Mouse (Mus musculus): ENCODE measurements around the gene Smc1b. TPM values are rescaled to one million over a fixed set of nuclear protein-coding genes. Genes with fewer than 3 reads are reported as not detected.

Smc1b gene
- polyA plus RNA-seq, 1 experiment from 2014 or later, result 0.17 TPM

DNA sequence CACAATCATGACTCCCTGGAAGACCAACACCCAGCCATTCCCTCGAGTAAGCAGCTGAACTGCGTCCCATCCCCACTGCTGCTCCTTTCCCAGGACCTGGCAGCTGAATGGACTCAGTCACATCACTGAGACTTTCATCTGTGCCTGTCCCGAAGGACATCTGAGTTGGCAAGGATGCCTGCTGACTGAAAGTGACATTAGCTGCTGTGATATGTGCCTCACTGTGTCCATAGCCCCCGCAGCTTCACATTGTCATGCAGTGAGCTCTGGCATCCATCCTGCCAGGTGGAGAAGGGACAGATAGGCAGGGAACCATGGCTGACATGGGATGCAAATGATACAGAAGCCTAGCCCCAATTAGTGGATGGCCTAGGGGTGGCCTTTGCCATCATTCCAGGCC lies 76.6 kb downstream of the Smc1b start:
- no peak for ATAC-seq (ENCODE audit: insufficient read depth, low FRiP score)
- Histone ChIP-seq H3K4me1 (ENCODE audit: control insufficient read depth, insufficient read depth, low read length) (no peaks in the 10 kb centered on the region), H3K9me3 (replicated peaks; ENCODE audit: control insufficient read depth, low read length) (no peaks in the 10 kb centered on the region), H3K36me3 (ENCODE audit: control insufficient read depth, insufficient read depth, low read length) (no peaks in the 10 kb centered on the region), H3K4me2 (ENCODE audit: low read depth, low read length) (no peak overlapping the region), H3K27me3 (ENCODE audit: control insufficient read depth, insufficient read depth, low read length) (no peaks in the 10 kb centered on the region), H3K4me3 (replicated peaks; ENCODE audit: low read length) (no peak overlapping the region), H3K9ac (ENCODE audit: low read length) (no peak overlapping the region), H3K27ac (ENCODE audit: low read length) (no peak overlapping the region)
- WGBS, result 82% methylated on average over 4 of the region's 4 CpGs

- H3K27me3 ChIP-seq (ENCODE audit: control insufficient read depth, insufficient read depth, low read length), result no peaks in the 10 kb centered on the region
- H3K4me3 ChIP-seq (replicated peaks; ENCODE audit: low read length), result no peak overlapping the region
- no peak for ATAC-seq (ENCODE audit: insufficient read depth, low FRiP score)
- no peak overlapping the region for H3K27ac ChIP-seq (ENCODE audit: low read length)
- no peak overlapping the region for H3K4me2 ChIP-seq (ENCODE audit: low read depth, low read length)
- H3K4me1 ChIP-seq (ENCODE audit: control insufficient read depth, insufficient read depth, low read length), result no peaks in the 10 kb centered on the region
- H3K9me3 ChIP-seq (replicated peaks; ENCODE audit: control insufficient read depth, low read length), result no peaks in the 10 kb centered on the region
- 91% methylated on average over 3 of the region's 3 CpGs for WGBS
- H3K9ac ChIP-seq (ENCODE audit: low read length), result no peak overlapping the region
- no peaks in the 10 kb centered on the region for H3K36me3 ChIP-seq (ENCODE audit: control insufficient read depth, insufficient read depth, low read length)
These were observed 77.7 kb downstream of the Smc1b start for GRCm38 (mm10) chr15:85054098-85054497.

- 100% methylated on average over 1 of the region's 1 CpGs for WGBS
- H3K27me3 ChIP-seq (ENCODE audit: control insufficient read depth, insufficient read depth, low read length), result no peaks in the 10 kb centered on the region
- H3K9ac ChIP-seq (ENCODE audit: low read length), result no peak overlapping the region
- no peaks in the 10 kb centered on the region for H3K9me3 ChIP-seq (replicated peaks; ENCODE audit: control insufficient read depth, low read length)
- H3K4me1 ChIP-seq (ENCODE audit: control insufficient read depth, insufficient read depth, low read length), result no peaks in the 10 kb centered on the region
- no peaks in the 10 kb centered on the region for H3K36me3 ChIP-seq (ENCODE audit: control insufficient read depth, insufficient read depth, low read length)
- ATAC-seq (ENCODE audit: insufficient read depth, low FRiP score), result no peak
- H3K4me2 ChIP-seq (ENCODE audit: low read depth, low read length), result no peak overlapping the region
- no peak overlapping the region for H3K27ac ChIP-seq (ENCODE audit: low read length)
- H3K4me3 ChIP-seq (replicated peaks; ENCODE audit: low read length), result no peak overlapping the region
These were observed 82.0 kb downstream of the Smc1b start for GRCm38 (mm10) chr15:85049758-85050157.

- H3K27me3 ChIP-seq (ENCODE audit: control insufficient read depth, insufficient read depth, low read length), result no peaks in the 10 kb centered on the region
- H3K4me2 ChIP-seq (ENCODE audit: low read depth, low read length), result no peak overlapping the region
- H3K36me3 ChIP-seq (ENCODE audit: control insufficient read depth, insufficient read depth, low read length), result no peaks in the 10 kb centered on the region
These were observed 83.9 kb downstream of the Smc1b start for GRCm38 (mm10) chr15:85047865-85048264.

DNA sequence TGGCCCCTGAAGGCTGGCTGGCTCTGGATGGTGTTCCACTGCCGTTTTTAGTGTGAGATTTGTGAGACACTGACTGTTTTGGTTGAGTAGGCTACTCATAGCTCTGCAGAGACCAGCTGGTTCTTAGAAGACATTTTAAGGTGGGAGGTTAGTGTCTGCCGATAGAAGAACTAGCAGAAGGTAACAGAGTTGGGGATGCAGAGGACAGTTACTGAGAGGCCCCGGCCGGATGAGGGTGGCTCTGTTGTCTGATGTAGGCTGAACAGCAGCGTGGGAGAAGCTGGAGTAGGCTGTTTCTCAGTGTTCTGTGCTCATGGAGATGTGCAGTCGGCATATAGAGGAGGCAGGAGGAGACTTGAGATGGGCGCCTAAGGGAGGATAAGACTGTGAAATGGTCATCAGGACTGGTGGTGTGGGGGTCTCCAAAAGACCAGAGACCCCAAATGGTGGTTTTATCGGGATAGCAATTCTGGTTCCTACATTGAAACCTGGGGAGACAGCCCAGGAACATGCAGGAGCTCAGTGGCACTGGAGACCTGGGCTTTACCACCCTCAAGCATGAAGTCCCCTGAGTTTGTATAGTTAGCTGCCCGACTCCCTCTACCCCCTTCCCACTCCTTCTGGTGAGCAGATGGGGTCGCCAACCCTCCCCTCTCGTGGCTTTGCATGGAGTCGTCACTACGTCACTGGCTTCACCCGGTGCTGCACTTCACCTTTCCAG lies 85.4 kb downstream of the Smc1b start:
- no peak overlapping the region for H3K9ac ChIP-seq (ENCODE audit: low read length)
- 88% methylated on average over 14 of the region's 14 CpGs for WGBS
- no peak overlapping the region for H3K27ac ChIP-seq (ENCODE audit: low read length)
- H3K36me3 ChIP-seq (ENCODE audit: control insufficient read depth, insufficient read depth, low read length), result no peaks in the 10 kb centered on the region
- no peak overlapping the region for H3K4me2 ChIP-seq (ENCODE audit: low read depth, low read length)
- no peak overlapping the region for H3K4me3 ChIP-seq (replicated peaks; ENCODE audit: low read length)
- no peak for ATAC-seq (ENCODE audit: insufficient read depth, low FRiP score)
- H3K9me3 ChIP-seq (replicated peaks; ENCODE audit: control insufficient read depth, low read length), result no peaks in the 10 kb centered on the region
- H3K4me1 ChIP-seq (ENCODE audit: control insufficient read depth, insufficient read depth, low read length), result peaks cover 19% of the 10 kb centered on the region
- no peaks in the 10 kb centered on the region for H3K27me3 ChIP-seq (ENCODE audit: control insufficient read depth, insufficient read depth, low read length)

More at GRCm38 (mm10) chr15:85047865-85048264, 83.9 kb downstream of the Smc1b start:
- Histone ChIP-seq H3K4me3 (replicated peaks; ENCODE audit: low read length) (no peak overlapping the region), H3K4me1 (ENCODE audit: control insufficient read depth, insufficient read depth, low read length) (peaks cover 11% of the 10 kb centered on the region), H3K9ac (ENCODE audit: low read length) (no peak overlapping the region), H3K9me3 (replicated peaks; ENCODE audit: control insufficient read depth, low read length) (no peaks in the 10 kb centered on the region), H3K27ac (ENCODE audit: low read length) (no peak overlapping the region)
- WGBS, result 79% methylated on average over 4 of the region's 4 CpGs
- no peak for ATAC-seq (ENCODE audit: insufficient read depth, low FRiP score)

GRCm38 (mm10) chr15:85043761-85044160 lies 88.0 kb downstream of the Smc1b start:
- Histone ChIP-seq H3K4me3 (replicated peaks; ENCODE audit: low read length) (peak overlapping the region; percentile 3; the same call in 1 of the 2 replicates), H3K4me1 (ENCODE audit: control insufficient read depth, insufficient read depth, low read length) (peaks cover 33% of the 10 kb centered on the region), H3K36me3 (ENCODE audit: control insufficient read depth, insufficient read depth, low read length) (no peaks in the 10 kb centered on the region), H3K9me3 (replicated peaks; ENCODE audit: control insufficient read depth, low read length) (no peaks in the 10 kb centered on the region), H3K4me2 (ENCODE audit: low read depth, low read length) (peak overlapping the region; percentile 26; the same call in 1 of the 2 replicates), H3K9ac (ENCODE audit: low read length) (peak overlapping the region; percentile 62; the same call in 1 of the 2 replicates), H3K27me3 (ENCODE audit: control insufficient read depth, insufficient read depth, low read length) (no peaks in the 10 kb centered on the region), H3K27ac (ENCODE audit: low read length) (peak overlapping the region; percentile 93; the same call in 1 of the 2 replicates)
- ATAC-seq (ENCODE audit: insufficient read depth, low FRiP score), result no peak
- WGBS, result 74% methylated on average over 5 of the region's 5 CpGs

GRCm38 (mm10) chr15:85043116-85043515 lies 88.6 kb downstream of the Smc1b start:
- peaks cover 38% of the 10 kb centered on the region for H3K4me1 ChIP-seq (ENCODE audit: control insufficient read depth, insufficient read depth, low read length)
- H3K36me3 ChIP-seq (ENCODE audit: control insufficient read depth, insufficient read depth, low read length), result no peaks in the 10 kb centered on the region
- H3K4me3 ChIP-seq (replicated peaks; ENCODE audit: low read length), result peak overlapping the region; percentile 3
- peak overlapping the region; percentile 62 for H3K9ac ChIP-seq (ENCODE audit: low read length)
- H3K4me2 ChIP-seq (ENCODE audit: low read depth, low read length), result peak overlapping the region; percentile 26
- H3K27me3 ChIP-seq (ENCODE audit: control insufficient read depth, insufficient read depth, low read length), result no peaks in the 10 kb centered on the region
- no peaks in the 10 kb centered on the region for H3K9me3 ChIP-seq (replicated peaks; ENCODE audit: control insufficient read depth, low read length)
- 50% methylated on average over 5 of the region's 5 CpGs for WGBS
- peak overlapping the region; percentile 93 for H3K27ac ChIP-seq (ENCODE audit: low read length)
- no peak for ATAC-seq (ENCODE audit: insufficient read depth, low FRiP score)

DNA sequence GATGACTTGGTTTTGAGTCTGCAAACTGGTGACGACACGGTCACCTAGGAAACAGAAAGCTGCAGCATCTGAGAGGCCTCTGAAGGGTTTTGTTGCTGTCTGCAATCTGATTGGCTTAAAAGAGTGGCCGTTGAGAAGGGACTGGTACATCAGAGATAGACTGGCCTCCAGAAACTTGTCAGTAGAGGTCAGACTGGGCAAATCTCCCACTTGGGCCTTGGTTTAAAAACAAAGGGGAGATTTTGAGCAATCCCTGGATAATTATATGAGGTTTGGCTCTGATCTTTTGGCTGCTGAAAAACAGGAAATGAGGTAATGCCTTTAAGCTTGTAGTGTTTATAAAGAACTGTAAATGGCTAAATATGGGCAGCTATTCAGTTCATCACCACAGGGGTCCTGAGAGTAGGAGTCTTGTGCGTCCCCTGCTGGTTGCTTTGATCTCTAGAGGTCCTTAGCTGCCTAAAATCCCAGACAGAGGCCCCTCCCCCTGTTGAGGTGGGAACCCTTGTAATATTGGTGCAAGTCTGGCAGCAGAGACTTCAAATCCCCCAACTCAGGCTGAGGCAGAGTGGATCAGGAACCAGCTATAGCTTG lies 89.3 kb downstream of the Smc1b start:
- no peaks in the 10 kb centered on the region for H3K36me3 ChIP-seq (ENCODE audit: control insufficient read depth, insufficient read depth, low read length)
- no peaks in the 10 kb centered on the region for H3K27me3 ChIP-seq (ENCODE audit: control insufficient read depth, insufficient read depth, low read length)
- peak overlapping the region; percentile 62; the same call in 1 of the 2 replicates for H3K9ac ChIP-seq (ENCODE audit: low read length)
- 15% methylated on average over 4 of the region's 4 CpGs for WGBS
- peak overlapping the region; percentile 26 for H3K4me2 ChIP-seq (ENCODE audit: low read depth, low read length)
- no peaks in the 10 kb centered on the region for H3K9me3 ChIP-seq (replicated peaks; ENCODE audit: control insufficient read depth, low read length)
- no peak overlapping the region for H3K4me3 ChIP-seq (replicated peaks; ENCODE audit: low read length)
- peaks cover 42% of the 10 kb centered on the region for H3K4me1 ChIP-seq (ENCODE audit: control insufficient read depth, insufficient read depth, low read length)
- H3K27ac ChIP-seq (ENCODE audit: low read length), result peak overlapping the region; percentile 93
- peak; percentile 89 for ATAC-seq (ENCODE audit: insufficient read depth, low FRiP score)

GRCm38 (mm10) chr15:85041546-85042225 lies 90.1 kb downstream of the Smc1b start:
- 71% methylated on average over 10 of the region's 10 CpGs for WGBS
- Histone ChIP-seq H3K27me3 (ENCODE audit: control insufficient read depth, insufficient read depth, low read length) (no peaks in the 10 kb centered on the region), H3K36me3 (ENCODE audit: control insufficient read depth, insufficient read depth, low read length) (no peaks in the 10 kb centered on the region), H3K4me3 (replicated peaks; ENCODE audit: low read length) (no peak overlapping the region), H3K27ac (ENCODE audit: low read length) (peak overlapping the region; percentile 93), H3K4me2 (ENCODE audit: low read depth, low read length) (0 out of 2 replicates have a peak overlapping the region, but pooled peaks have one; percentile 22), H3K9me3 (replicated peaks; ENCODE audit: control insufficient read depth, low read length) (no peaks in the 10 kb centered on the region), H3K9ac (ENCODE audit: low read length) (peak overlapping the region; percentile 9; the same call in 1 of the 2 replicates), H3K4me1 (ENCODE audit: control insufficient read depth, insufficient read depth, low read length) (peaks cover 42% of the 10 kb centered on the region)
- no peak for ATAC-seq (ENCODE audit: insufficient read depth, low FRiP score)
